Mouse (Mus musculus) G1E (cell line): ENCODE results near the gene Sctr.

Source experiments
- CTCF ChIP-seq: IDR thresholded peaks from 2 replicates; pipeline ENCODE4 v1.5.1; 2012; ENCODE audit warnings: low read depth, low read length, inconsistent platforms, mixed read lengths
- GATA1 ChIP-seq: IDR thresholded peaks from 2 replicates; pipeline ENCODE4 v1.6.1; 2012; ENCODE audit warnings: borderline replicate concordance, low read length, inconsistent platforms, mixed read lengths
- POLR2AphosphoS5 ChIP-seq: IDR thresholded peaks from 2 replicates; pipeline ENCODE4 v1.6.1; 2012; ENCODE audit warnings: low read depth, low read length, inconsistent platforms; ENCODE audit not compliant: insufficient replicate concordance
- TAL1 ChIP-seq: conservative IDR thresholded peaks from 2 replicates; pipeline ENCODE4 v1.6.1; 2012; ENCODE audit warnings: low read depth, low read length, inconsistent platforms, mixed read lengths

DNA sequence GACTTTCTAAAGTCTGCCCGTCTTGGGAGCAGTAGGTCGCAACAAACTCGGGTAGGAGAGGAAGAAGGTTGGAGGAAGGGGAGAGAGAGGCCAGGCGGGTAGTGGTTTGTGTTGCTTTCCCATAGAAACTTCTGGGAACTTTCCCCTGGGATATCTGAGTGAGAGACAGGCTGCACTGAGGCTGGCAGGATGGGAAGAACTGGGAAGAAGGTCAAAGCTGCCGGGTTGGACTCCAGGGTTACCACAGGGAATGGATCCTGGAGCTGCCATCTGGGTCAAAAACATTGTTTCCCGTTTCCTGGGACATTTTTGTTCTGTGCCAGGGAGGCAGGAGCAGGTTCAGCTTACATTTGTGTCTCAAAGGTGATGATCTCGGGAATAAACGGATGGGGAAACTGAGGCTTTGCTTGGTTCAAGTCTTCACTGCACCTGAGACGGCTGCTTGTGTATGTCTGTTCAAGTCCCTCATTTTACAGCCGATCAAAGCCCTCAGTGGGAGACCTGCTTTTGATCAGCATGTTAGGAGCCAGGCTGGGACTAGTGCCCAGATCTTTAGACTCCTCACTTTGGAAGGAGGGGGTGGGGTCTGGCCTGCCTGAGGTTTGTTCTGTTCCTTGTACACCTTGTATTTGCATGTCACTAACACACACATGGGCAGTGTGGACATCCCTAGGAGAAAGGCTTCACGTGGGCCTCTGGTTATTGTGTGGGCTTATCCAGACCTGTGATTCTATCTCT lies 1.3 kb downstream of the Sctr start:
- TF ChIP-seq GATA1 (no peak), CTCF (no peak), POLR2AphosphoS5 (no peak), TAL1 (no peak)
